Mouse (Mus musculus) CH12.LX (cell line): ENCODE measurements at regions not wholly inside any gene's neighbourhood (a gene's known extent, or its start where the extent isn't known, plus 50 kb on each side); places are given as distances from the start of the nearest gene placed in this dataset.

Source experiments
- CHD2 ChIP-seq: IDR thresholded peaks from 2 replicates; pipeline ENCODE4 v1.6.1; 2011; ENCODE audit warnings: low read length, improper control_type of control experiment
- CTCF ChIP-seq, 2 experiments: IDR thresholded peaks in 1 of 2; conservative IDR thresholded peaks in 1 of 2; 2 replicates each; pipeline ENCODE4 v1.5.1; 2011 to 2012; ENCODE audit warnings: low read depth in 2 of 2, low read length in 2 of 2, improper control_type of control experiment in 1 of 2, inconsistent platforms in 1 of 2, mild to moderate bottlenecking in 1 of 2, moderate library complexity in 1 of 2
- ETS1 ChIP-seq: conservative IDR thresholded peaks from 2 replicates; pipeline ENCODE4 v1.6.1; 2012; ENCODE audit warnings: low read depth, mild to moderate bottlenecking, inconsistent platforms, low read length, improper control_type of control experiment, moderate library complexity
- MAX ChIP-seq: IDR thresholded peaks from 2 replicates; pipeline ENCODE4 v1.6.1; 2011; ENCODE audit warnings: low read length, improper control_type of control experiment
- MXI1 ChIP-seq: IDR thresholded peaks from 2 replicates; pipeline ENCODE4 v1.6.1; 2011; ENCODE audit warnings: mild to moderate bottlenecking, low read depth, low read length, improper control_type of control experiment
- POLR2A ChIP-seq: IDR thresholded peaks from 2 replicates; pipeline ENCODE4 v1.6.1; 2011; ENCODE audit warnings: low read depth, mild to moderate bottlenecking, improper control_type of control experiment, low read length
- TCF12 ChIP-seq: IDR thresholded peaks from 2 replicates; pipeline ENCODE4 v1.6.1; 2014; ENCODE audit warnings: low read depth, mild to moderate bottlenecking, inconsistent platforms, low read length, improper control_type of control experiment
- USF1 ChIP-seq: IDR thresholded peaks from 2 replicates; pipeline ENCODE4 v1.6.1; 2014; ENCODE audit warnings: low read depth, mild to moderate bottlenecking, inconsistent platforms, low read length, improper control_type of control experiment

DNA sequence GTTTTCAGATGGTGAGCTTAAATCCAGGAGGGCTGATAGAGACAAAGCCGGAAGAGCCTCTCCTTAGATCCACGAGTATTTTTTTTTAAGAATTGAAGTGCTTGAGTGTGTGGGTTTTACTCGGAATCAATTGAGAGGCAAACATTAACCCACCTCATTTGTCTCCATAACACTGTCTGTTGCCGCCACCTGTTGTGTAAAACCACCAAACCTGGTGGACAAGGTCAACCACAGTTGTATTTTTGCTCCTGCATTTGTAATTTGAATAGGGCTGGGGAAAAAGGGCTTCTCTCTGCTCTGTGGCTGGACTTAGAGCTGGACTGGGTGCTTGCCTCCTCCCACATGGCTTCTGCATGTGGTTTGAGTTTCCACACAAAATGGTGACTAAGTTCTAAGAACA lies 119.8 kb upstream of the Prickle1 start:
- TF ChIP-seq CTCF (conservative IDR thresholded peaks at IDR 0.05 in 1 of 2, IDR thresholded peaks at IDR 0.05 in 1 of 2; ENCODE audit: low read depth in 2 of 2, low read length in 2 of 2) (no peak), USF1 (no peak), MXI1 (no peak), TCF12 (no peak), POLR2A (no peak), ETS1 (no peak), MAX (no peak), CHD2 (no peak)
